Mouse (Mus musculus): ENCODE data around the gene Pank1. TPM values are rescaled to one million over a fixed set of nuclear protein-coding genes. Genes with fewer than 3 reads are reported as not detected.

Pank1 gene
- polyA plus RNA-seq, 1 experiment from 2014 or later, result 7.3 TPM

- DNase-seq (ENCODE audit: extremely low spot score, low spot score), result no peak
- Histone ChIP-seq H3K36me3 (replicated peaks) (peaks cover 3% of the 10 kb centered on the region; the same call in 1 of the 2 replicates), H3K27ac (no peak overlapping the region), H3K9me3 (no peaks in the 10 kb centered on the region), H3K4me1 (0 out of 2 replicates have a peak, but pooled peaks cover 4% of the 10 kb centered on the region), H3K4me3 (no peak overlapping the region), H3K27me3 (ENCODE audit: poor library complexity, severe bottlenecking) (no peaks in the 10 kb centered on the region)
- WGBS, result 80% methylated on average over 2 of the region's 2 CpGs
Observed at GRCm38 (mm10) chr19:34805071-34805470, 74.2 kb downstream of the Pank1 start.

GRCm38 (mm10) chr19:34804531-34804930 is 74.7 kb downstream of the Pank1 start:
- no peaks in the 10 kb centered on the region for H3K27me3 ChIP-seq (ENCODE audit: poor library complexity, severe bottlenecking)
- no peak overlapping the region for H3K4me3 ChIP-seq
- no peak overlapping the region for H3K27ac ChIP-seq
- H3K36me3 ChIP-seq (replicated peaks), result no peaks in the 10 kb centered on the region
- WGBS, result 94% methylated on average over 2 of the region's 2 CpGs
- DNase-seq (ENCODE audit: extremely low spot score, low spot score), result no peak
- no peaks in the 10 kb centered on the region for H3K9me3 ChIP-seq
- H3K4me1 ChIP-seq, result 0 out of 2 replicates have a peak, but pooled peaks cover 4% of the 10 kb centered on the region

GRCm38 (mm10) chr19:34803396-34803795 is 75.9 kb downstream of the Pank1 start:
- H3K4me3 ChIP-seq, result no peak overlapping the region
- 0 out of 2 replicates have a peak, but pooled peaks cover 4% of the 10 kb centered on the region for H3K4me1 ChIP-seq
- no peak for DNase-seq (ENCODE audit: extremely low spot score, low spot score)
- no peaks in the 10 kb centered on the region for H3K9me3 ChIP-seq
- no peaks in the 10 kb centered on the region for H3K36me3 ChIP-seq (replicated peaks)
- no peak overlapping the region for H3K27ac ChIP-seq
- 94% methylated on average over 4 of the region's 4 CpGs for WGBS
- no peaks in the 10 kb centered on the region for H3K27me3 ChIP-seq (ENCODE audit: poor library complexity, severe bottlenecking)

DNA sequence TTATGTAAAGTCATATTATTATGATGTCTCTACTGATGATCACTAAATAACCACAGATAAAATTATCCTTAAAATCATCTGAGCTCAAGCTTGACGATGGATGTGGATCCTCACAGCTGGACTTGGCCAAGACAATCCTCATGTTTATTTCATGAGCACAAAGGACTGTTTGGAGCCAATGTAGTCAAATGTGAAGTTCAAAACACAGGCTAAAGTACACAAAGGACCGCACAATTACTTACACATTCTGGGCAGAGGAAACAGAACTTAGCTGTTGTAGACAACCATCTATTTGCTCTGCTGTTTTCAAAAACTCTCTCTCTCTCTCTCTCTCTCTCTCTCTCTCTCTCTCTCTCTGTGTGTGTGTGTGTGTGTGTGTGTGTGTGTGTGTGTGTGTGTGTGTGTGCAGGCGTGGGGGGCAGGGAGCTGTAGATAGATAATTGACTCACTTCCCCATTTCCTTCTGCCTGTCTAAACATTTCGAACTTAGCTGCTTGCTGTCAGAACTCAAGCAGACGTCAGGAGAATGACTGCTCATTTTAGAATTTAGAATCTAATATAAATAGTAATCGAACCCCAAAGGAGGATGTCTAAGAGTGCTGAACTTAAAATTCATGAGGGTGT is 79.5 kb downstream of the Pank1 start:
- WGBS, result 80% methylated on average over 6 of the region's 6 CpGs
- Histone ChIP-seq H3K27ac (no peak overlapping the region), H3K36me3 (replicated peaks) (no peaks in the 10 kb centered on the region), H3K4me3 (no peak overlapping the region), H3K9me3 (no peaks in the 10 kb centered on the region), H3K4me1 (no peaks in the 10 kb centered on the region), H3K27me3 (ENCODE audit: poor library complexity, severe bottlenecking) (no peaks in the 10 kb centered on the region)
- no peak for DNase-seq (ENCODE audit: extremely low spot score, low spot score)

DNA sequence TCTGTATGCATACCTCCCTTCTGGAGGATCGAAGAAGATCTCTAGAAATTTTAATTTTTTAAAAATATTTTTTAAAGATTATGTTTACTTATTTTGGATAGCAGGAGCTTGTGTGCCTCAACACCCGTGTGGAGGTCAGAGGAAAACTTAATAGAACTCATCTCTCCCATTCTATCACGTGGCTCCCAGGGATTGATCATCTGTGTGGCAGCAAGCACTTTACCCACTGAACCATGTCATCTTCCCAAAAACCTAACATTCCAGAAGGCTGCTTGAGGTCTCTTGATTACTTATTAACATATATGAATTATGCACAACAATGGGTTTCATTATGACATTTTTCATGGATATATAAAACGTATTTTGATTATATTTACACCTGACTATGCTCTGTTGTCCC is 82.9 kb downstream of the Pank1 start:
- no peak overlapping the region for H3K4me3 ChIP-seq
- 91% methylated on average over 4 of the region's 4 CpGs for WGBS
- no peaks in the 10 kb centered on the region for H3K36me3 ChIP-seq (replicated peaks)
- no peak overlapping the region for H3K27ac ChIP-seq
- H3K27me3 ChIP-seq (ENCODE audit: poor library complexity, severe bottlenecking), result no peaks in the 10 kb centered on the region
- H3K9me3 ChIP-seq, result no peaks in the 10 kb centered on the region
- no peaks in the 10 kb centered on the region for H3K4me1 ChIP-seq
- DNase-seq (ENCODE audit: extremely low spot score, low spot score), result no peak

DNA sequence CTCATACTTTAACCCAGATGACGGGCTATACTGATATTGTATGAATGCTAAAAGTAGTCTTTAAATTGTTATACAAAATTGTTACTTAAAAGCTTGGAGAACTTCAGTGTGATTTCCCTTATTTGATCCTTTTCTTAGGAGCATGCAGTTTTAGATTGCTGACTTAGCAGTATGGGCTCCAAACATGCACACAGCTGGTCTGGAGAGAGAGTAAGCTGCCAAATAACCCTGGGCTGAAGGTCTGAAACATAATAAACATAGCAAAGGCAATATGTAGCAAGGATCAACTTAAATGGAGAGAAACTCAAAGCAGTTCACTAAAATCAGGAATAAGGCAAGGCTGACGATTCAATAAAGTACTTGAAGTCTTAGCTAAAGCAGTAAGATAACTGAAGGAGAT is 96.8 kb downstream of the Pank1 start:
- 91% methylated on average over 2 of the region's 2 CpGs for WGBS
- no peak overlapping the region for H3K27ac ChIP-seq
- no peak overlapping the region for H3K4me3 ChIP-seq
- H3K9me3 ChIP-seq, result no peaks in the 10 kb centered on the region
- H3K36me3 ChIP-seq (replicated peaks), result no peaks in the 10 kb centered on the region
- H3K4me1 ChIP-seq, result no peaks in the 10 kb centered on the region
- no peak for DNase-seq (ENCODE audit: extremely low spot score, low spot score)
- H3K27me3 ChIP-seq (ENCODE audit: poor library complexity, severe bottlenecking), result no peaks in the 10 kb centered on the region

- 88% methylated on average over 1 of the region's 1 CpGs for WGBS
- Histone ChIP-seq H3K9me3 (no peaks in the 10 kb centered on the region), H3K36me3 (replicated peaks) (no peaks in the 10 kb centered on the region), H3K4me1 (no peaks in the 10 kb centered on the region), H3K27me3 (ENCODE audit: poor library complexity, severe bottlenecking) (no peaks in the 10 kb centered on the region), H3K27ac (no peak overlapping the region), H3K4me3 (no peak overlapping the region)
- DNase-seq (ENCODE audit: extremely low spot score, low spot score), result no peak
Observed at GRCm38 (mm10) chr19:34778993-34779392, 100.3 kb downstream of the Pank1 start.

DNA sequence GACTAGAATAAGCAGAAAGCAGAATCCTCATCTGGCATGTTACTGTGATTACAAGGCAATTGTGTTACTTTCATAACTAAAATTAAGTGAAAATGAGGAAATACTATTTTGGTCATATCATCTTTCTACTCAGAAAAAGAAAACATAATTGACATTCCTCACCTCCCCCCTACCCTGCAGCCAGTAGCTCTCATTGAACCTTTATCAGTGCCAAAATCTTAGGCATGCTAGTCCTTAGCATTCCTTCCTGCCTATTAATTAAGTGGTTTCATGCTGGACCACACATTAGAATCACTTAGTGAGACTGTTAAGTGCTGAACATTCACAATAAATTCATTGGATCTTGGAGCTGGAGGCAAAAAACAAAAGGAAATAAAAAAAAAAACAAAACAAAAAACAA is 101.2 kb downstream of the Pank1 start:
- no peaks in the 10 kb centered on the region for H3K36me3 ChIP-seq (replicated peaks)
- no peak overlapping the region for H3K27ac ChIP-seq
- no peaks in the 10 kb centered on the region for H3K27me3 ChIP-seq (ENCODE audit: poor library complexity, severe bottlenecking)
- no peak for DNase-seq (ENCODE audit: extremely low spot score, low spot score)
- H3K4me1 ChIP-seq, result no peaks in the 10 kb centered on the region
- H3K4me3 ChIP-seq, result no peak overlapping the region
- no peaks in the 10 kb centered on the region for H3K9me3 ChIP-seq

DNA sequence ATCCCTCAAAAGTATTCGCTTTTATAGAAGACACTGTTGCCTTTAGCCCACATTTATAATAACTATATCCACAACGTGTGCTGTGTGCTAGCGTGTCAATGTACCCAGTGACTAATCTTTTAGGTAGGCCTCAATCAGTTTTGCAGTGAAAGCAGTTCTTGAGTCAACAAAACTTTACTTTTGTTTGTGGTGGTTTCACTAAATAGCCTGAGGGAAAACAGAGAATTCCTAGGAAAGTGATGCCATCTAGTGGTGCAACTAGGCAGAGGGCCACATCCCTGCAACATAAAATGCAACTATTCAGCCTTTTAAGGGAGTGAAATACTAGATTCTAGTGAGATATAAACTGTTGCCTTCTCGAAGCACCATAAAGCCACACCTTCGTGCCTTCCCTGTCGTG is 106.5 kb downstream of the Pank1 start:
- H3K4me1 ChIP-seq, result no peaks in the 10 kb centered on the region
- H3K36me3 ChIP-seq (replicated peaks), result no peaks in the 10 kb centered on the region
- 33% methylated on average over 6 of the region's 6 CpGs for WGBS
- DNase-seq (ENCODE audit: extremely low spot score, low spot score), result peak; percentile 24
- H3K27ac ChIP-seq, result no peak overlapping the region
- no peak overlapping the region for H3K4me3 ChIP-seq
- no peaks in the 10 kb centered on the region for H3K27me3 ChIP-seq (ENCODE audit: poor library complexity, severe bottlenecking)
- H3K9me3 ChIP-seq, result no peaks in the 10 kb centered on the region

GRCm38 (mm10) chr19:34770764-34771163 is 108.5 kb downstream of the Pank1 start:
- no peak for DNase-seq (ENCODE audit: extremely low spot score, low spot score)
- 91% methylated on average over 6 of the region's 6 CpGs for WGBS
- no peaks in the 10 kb centered on the region for H3K9me3 ChIP-seq
- no peaks in the 10 kb centered on the region for H3K27me3 ChIP-seq (ENCODE audit: poor library complexity, severe bottlenecking)
- no peak overlapping the region for H3K4me3 ChIP-seq
- H3K4me1 ChIP-seq, result no peaks in the 10 kb centered on the region
- H3K27ac ChIP-seq, result no peak overlapping the region
- no peaks in the 10 kb centered on the region for H3K36me3 ChIP-seq (replicated peaks)

DNA sequence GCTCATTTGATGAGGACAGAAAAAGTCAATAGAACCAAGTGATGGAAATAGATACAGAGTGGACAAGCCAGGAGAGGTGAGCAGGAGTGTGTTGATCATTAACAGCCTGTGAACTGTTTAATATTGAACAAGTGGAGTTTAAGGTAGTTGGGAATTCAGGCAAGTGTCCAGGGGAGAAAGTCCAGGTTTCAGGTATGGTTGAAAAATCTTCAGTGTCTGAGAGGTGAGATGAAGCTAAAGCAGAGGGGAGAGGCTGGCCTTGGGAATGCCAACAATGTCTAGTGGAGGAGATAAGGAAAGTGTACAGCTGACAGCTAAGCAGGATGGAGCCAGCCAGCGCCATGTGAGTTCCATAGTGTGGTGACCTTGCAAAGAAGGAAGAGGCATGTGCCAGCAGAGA is 120.5 kb downstream of the Pank1 start:
- no peaks in the 10 kb centered on the region for H3K27me3 ChIP-seq (ENCODE audit: poor library complexity, severe bottlenecking)
- no peak overlapping the region for H3K27ac ChIP-seq
- H3K4me3 ChIP-seq, result no peak overlapping the region
- no peak for DNase-seq (ENCODE audit: extremely low spot score, low spot score)
- WGBS, result 88% methylated on average over 1 of the region's 1 CpGs
- no peaks in the 10 kb centered on the region for H3K9me3 ChIP-seq
- H3K4me1 ChIP-seq, result no peaks in the 10 kb centered on the region
- no peaks in the 10 kb centered on the region for H3K36me3 ChIP-seq (replicated peaks)

Data from forebrain, embryonic 10.5 days (tissue).